Comparison of ENCODE assay signal across 12 mouse cellular contexts in genomic region chr4:136095490-136096105, GRCm38 (mm10). TPM values are rescaled to one million over a fixed set of nuclear protein-coding genes. Genes with fewer than 3 reads are reported as not detected.
A peak's percentile ranks its signal among the peaks of the same experiment; 100 is the strongest.
DNase-seq lines count a peak whose midpoint lies in the region; ATAC-seq and TF ChIP-seq lines count a peak whose summit lies in the region.
"Had no signal": no experiment of that assay in that cellular context is flagged by ENCODE, and none has a peak within 500 bp of the region (broad histone marks: within the 10 kb centered on the region; RNA-seq: fewer than 3 reads in every experiment).

No protein-coding gene starts in this region.

- no peak for TF ChIP-seq EP300 in stomach, postnatal 0 days (optimal IDR thresholded peaks at IDR 0.05)

- 77% methylated on average over 9 of the region's 9 CpGs for WGBS in hindbrain, postnatal 0 days
- 80% methylated on average over 9 of the region's 9 CpGs for WGBS in stomach, postnatal 0 days

- no peak overlapping the region for H3K4me2 ChIP-seq in hindbrain, postnatal 0 days (ENCODE audit: low read depth, low read length)
- H3K4me2 ChIP-seq in stomach, postnatal 0 days (replicated peaks; ENCODE audit: low read depth), result no peak overlapping the region
- H3K4me2 ChIP-seq: lung, embryonic 14.5 days had no signal

- H3K9me3 ChIP-seq in hindbrain, postnatal 0 days (ENCODE audit: low read length), result no peaks in the 10 kb centered on the region
- no peaks in the 10 kb centered on the region for H3K9me3 ChIP-seq in stomach, postnatal 0 days (ENCODE audit: control insufficient read depth, low read length)

- no peaks in the 10 kb centered on the region for H3K4me1 ChIP-seq in hindbrain, postnatal 0 days (ENCODE audit: insufficient read depth, low read length)
- H3K4me1 ChIP-seq in stomach, postnatal 0 days (replicated peaks; ENCODE audit: control insufficient read depth, insufficient read depth), result no peaks in the 10 kb centered on the region

- DNase-seq in layer of hippocampus, adult 2 months (ENCODE audit: low spot score in 2 of 2), result no peak
- DNase-seq in layer of hippocampus, postnatal 36 days, result no peak
- DNase-seq in hindbrain, postnatal 0 days (ENCODE audit: low spot score), result no peak
- no peak for DNase-seq in stomach, postnatal 0 days (ENCODE audit: low spot score)
- no peak for DNase-seq in adipocyte (ENCODE audit: low spot score)
- no peak for DNase-seq in kidney, postnatal 14 days
- DNase-seq in heart, adult 11 months, result no peak
- DNase-seq: cerebellum, adult 11 months had no signal

- H3K36me3 ChIP-seq in hindbrain, postnatal 0 days (ENCODE audit: insufficient read depth, low read length), result no peaks in the 10 kb centered on the region
- no peaks in the 10 kb centered on the region for H3K36me3 ChIP-seq in stomach, postnatal 0 days (ENCODE audit: control insufficient read depth, insufficient read depth, low read length)

- ATAC-seq in CD4-positive, CD25-positive, alpha-beta regulatory T cell, adult 4 months, result peak; percentile 66
- ATAC-seq in hindbrain, postnatal 0 days, result no peak
- peak; percentile 25; the same call in 1 of the 2 replicates for ATAC-seq in stomach, postnatal 0 days (ENCODE audit: low FRiP score, low TSS enrichment)

- H3K9ac ChIP-seq in hindbrain, postnatal 0 days (replicated peaks; ENCODE audit: low read length), result no peak overlapping the region
- H3K9ac ChIP-seq in stomach, postnatal 0 days (ENCODE audit: low read length), result no peak overlapping the region
- H3K9ac ChIP-seq: forebrain, postnatal 0 days; lung, embryonic 14.5 days had no signal

- H3K27me3 ChIP-seq in hindbrain, postnatal 0 days (ENCODE audit: insufficient read depth, low read length), result no peaks in the 10 kb centered on the region
- H3K27me3 ChIP-seq in stomach, postnatal 0 days (ENCODE audit: control insufficient read depth, insufficient read depth, low read length), result no peaks in the 10 kb centered on the region

- no peak overlapping the region for H3K4me3 ChIP-seq in layer of hippocampus, adult 2 months
- no peak overlapping the region for H3K4me3 ChIP-seq in hindbrain, postnatal 0 days (ENCODE audit: low read length)
- H3K4me3 ChIP-seq in stomach, postnatal 0 days (ENCODE audit: low read depth, low read length), result no peak overlapping the region

- no peak for TF ChIP-seq CTCF in layer of hippocampus, adult 2 months (conservative IDR thresholded peaks at IDR 0.05)
- TF ChIP-seq CTCF in hindbrain, postnatal 0 days (IDR thresholded peaks at IDR 0.05; ENCODE audit: low read depth), result no peak
- no peak for TF ChIP-seq CTCF in stomach, postnatal 0 days (IDR thresholded peaks at IDR 0.05; ENCODE audit: low read depth)

- peak overlapping the region; percentile 65; the same call in 1 of the 2 replicates for H3K27ac ChIP-seq in layer of hippocampus, adult 2 months
- peak overlapping the region; percentile 74 for H3K27ac ChIP-seq in hindbrain, postnatal 0 days
- no peak overlapping the region for H3K27ac ChIP-seq in stomach, postnatal 0 days (replicated peaks)
- H3K27ac ChIP-seq: kidney, postnatal 0 days had no signal

RNA-seq across cellular contexts. Expression of gene Rpl11, which starts 42.4 kb away (rescaled TPM):
- total RNA-seq in layer of hippocampus, adult 2 months (2021), result 100 to 1,000 TPM; 291 to 317 TPM
- 100 to 1,000 TPM; 284 to 295 TPM for total RNA-seq in layer of hippocampus, postnatal 36 days (2021)
- polyA plus RNA-seq in CD4-positive, CD25-positive, alpha-beta regulatory T cell, adult 4 months (2017; shearing (Covaris generic)), result 1,000 to 10,000 TPM in 1 of 2 experiments, 100 to 1,000 TPM in 1; 954 to 1,576 TPM
- 765 and 914 TPM in 2 replicates for total RNA-seq in hindbrain, postnatal 0 days (2014; rRNA removed)
- polyA plus RNA-seq in hindbrain, postnatal 0 days (2015; fragmentation: Nextera tagmentation; extraction: Ambion mirVana), result 297 and 312 TPM in 2 replicates
- polyA plus RNA-seq in stomach, postnatal 0 days (2015; fragmentation: Nextera tagmentation; extraction: Ambion mirVana), result 369 and 402 TPM in 2 replicates

RNA-seq across cellular contexts. Expression of gene Id3, which starts 47.7 kb away (rescaled TPM):
- total RNA-seq in layer of hippocampus, adult 2 months (2021), result 10 to 100 TPM; 45.1 to 47.4 TPM
- total RNA-seq in layer of hippocampus, postnatal 36 days (2021), result 10 to 100 TPM; 35.4 to 42.4 TPM
- polyA plus RNA-seq in CD4-positive, CD25-positive, alpha-beta regulatory T cell, adult 4 months (2017; shearing (Covaris generic)), result 100 to 1,000 TPM; 388 to 433 TPM
- total RNA-seq in hindbrain, postnatal 0 days (2014; rRNA removed), result 204 and 344 TPM in 2 replicates
- polyA plus RNA-seq in hindbrain, postnatal 0 days (2015; fragmentation: Nextera tagmentation; extraction: Ambion mirVana), result 253 and 254 TPM in 2 replicates
- 201 and 224 TPM in 2 replicates for polyA plus RNA-seq in stomach, postnatal 0 days (2015; fragmentation: Nextera tagmentation; extraction: Ambion mirVana)
